Mouse (Mus musculus) bone marrow macrophage, adult 2 months (primary cell): ENCODE data around the gene Slc4a1. TPM values are rescaled to one million over a fixed set of nuclear protein-coding genes. Genes with fewer than 3 reads are reported as not detected.

Source experiments
- H3K27ac ChIP-seq: 2 replicates; pipeline ENCODE4 v1.5.1; 2012; ENCODE audit warnings: low read depth, low read length; ENCODE audit not compliant: insufficient read depth
- H3K4me1 ChIP-seq: 2 replicates; pipeline ENCODE4 v1.6.1; 2012; ENCODE audit warnings: low read length; ENCODE audit not compliant: control insufficient read depth, insufficient read depth
- H3K4me3 ChIP-seq: 2 replicates; pipeline ENCODE4 v1.5.1; 2012; ENCODE audit warnings: mild to moderate bottlenecking, low read length, moderate library complexity; ENCODE audit not compliant: insufficient read depth
- CTCF ChIP-seq: IDR thresholded peaks from 2 replicates; pipeline ENCODE4 v1.5.1; 2012; ENCODE audit warnings: low read depth, mild to moderate bottlenecking, low read length, moderate library complexity
- POLR2A ChIP-seq: IDR thresholded peaks from 2 replicates; pipeline ENCODE4 v1.6.1; 2012; ENCODE audit warnings: mild to moderate bottlenecking, low read depth, low read length, borderline replicate concordance
- polyA plus RNA-seq: library from polyadenylated mRNA; stranded (reverse); fragments of >200 nt; gene quantifications from 2 replicates; pipeline ENCODE4 v1.2.4, GENCODE M21; 2012; ENCODE audit not compliant: missing spikeins, insufficient read depth, insufficient read length

The Slc4a1 gene
- polyA plus RNA-seq, 1 experiment = not detected

GRCm38 (mm10) chr11:102375196-102376173 is 9.5 kb upstream of the Slc4a1 start:
- peaks cover 4% of the 10 kb centered on the region; the same call in 1 of the 2 replicates for H3K4me1 ChIP-seq
- no peak overlapping the region for H3K27ac ChIP-seq

DNA sequence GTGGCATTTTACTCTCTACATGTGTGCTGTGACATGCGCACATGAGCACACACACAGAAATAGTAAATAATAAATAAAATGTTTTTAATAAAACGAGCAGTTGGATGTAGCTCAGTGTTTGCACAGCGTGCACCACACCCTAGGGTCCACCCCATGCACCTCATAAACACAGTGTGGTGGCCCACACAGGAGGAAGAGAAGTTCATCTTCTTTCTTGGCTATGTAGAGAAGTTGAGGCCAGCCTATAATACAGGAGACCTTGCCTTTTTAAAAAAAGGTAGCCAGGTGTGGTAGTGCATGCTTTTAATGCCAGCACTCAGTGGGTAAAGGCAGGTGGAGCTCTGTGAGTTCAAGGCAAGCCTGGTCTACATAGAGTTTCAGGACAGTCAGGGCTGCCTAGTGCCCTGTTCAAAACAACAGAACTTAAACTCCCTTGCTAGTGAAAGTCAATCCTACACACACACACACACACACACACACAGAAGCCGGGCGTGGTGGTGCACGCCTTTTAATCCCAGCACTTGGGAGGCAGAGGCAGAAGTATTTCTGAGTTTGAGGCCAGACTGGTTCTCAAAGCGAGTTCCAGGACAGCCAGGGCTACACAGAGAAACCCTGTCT is 8.2 kb upstream of the Slc4a1 start:
- Histone ChIP-seq H3K27ac (no peak overlapping the region), H3K4me1 (peaks cover 4% of the 10 kb centered on the region; the same call in 1 of the 2 replicates), H3K4me3 (no peak overlapping the region)
- no peak for TF ChIP-seq POLR2A
- TF ChIP-seq CTCF = no peak

More at GRCm38 (mm10) chr11:102375196-102376173, 9.5 kb upstream of the Slc4a1 start:
- no peak for TF ChIP-seq CTCF
- no peak for TF ChIP-seq POLR2A
- H3K4me3 ChIP-seq = peak overlapping the region; percentile 11; the same call in 1 of the 2 replicates

DNA sequence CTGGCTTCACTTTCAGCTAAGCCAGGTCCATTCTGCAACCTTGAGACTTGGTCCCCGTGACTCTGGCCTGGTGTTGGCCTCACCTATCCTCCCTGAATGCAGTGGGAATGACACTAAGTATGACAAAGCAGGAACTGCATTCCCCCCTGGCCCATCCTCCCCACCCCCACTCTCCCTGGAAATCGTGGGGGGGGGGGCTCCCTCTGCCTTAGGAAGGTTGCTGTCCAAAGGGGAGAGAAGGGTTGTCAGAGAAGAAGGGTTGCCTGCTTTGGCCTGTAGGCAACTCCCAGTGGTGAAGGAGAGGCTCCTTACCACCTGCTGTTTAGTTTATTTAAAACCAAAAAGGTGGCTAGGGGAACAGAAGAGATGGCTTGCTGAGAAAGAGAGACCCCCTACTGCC is 7.6 kb upstream of the Slc4a1 start:
- Histone ChIP-seq H3K4me1 (peaks cover 4% of the 10 kb centered on the region; the same call in 1 of the 2 replicates), H3K4me3 (no peak overlapping the region), H3K27ac (no peak overlapping the region)
- TF ChIP-seq POLR2A (no peak), CTCF (no peak)

GRCm38 (mm10) chr11:102372936-102373335 is 6.9 kb upstream of the Slc4a1 start:
- Histone ChIP-seq H3K27ac (no peak overlapping the region), H3K4me3 (no peak overlapping the region), H3K4me1 (peaks cover 4% of the 10 kb centered on the region; the same call in 1 of the 2 replicates)
- TF ChIP-seq POLR2A = no peak
- no peak for TF ChIP-seq CTCF

DNA sequence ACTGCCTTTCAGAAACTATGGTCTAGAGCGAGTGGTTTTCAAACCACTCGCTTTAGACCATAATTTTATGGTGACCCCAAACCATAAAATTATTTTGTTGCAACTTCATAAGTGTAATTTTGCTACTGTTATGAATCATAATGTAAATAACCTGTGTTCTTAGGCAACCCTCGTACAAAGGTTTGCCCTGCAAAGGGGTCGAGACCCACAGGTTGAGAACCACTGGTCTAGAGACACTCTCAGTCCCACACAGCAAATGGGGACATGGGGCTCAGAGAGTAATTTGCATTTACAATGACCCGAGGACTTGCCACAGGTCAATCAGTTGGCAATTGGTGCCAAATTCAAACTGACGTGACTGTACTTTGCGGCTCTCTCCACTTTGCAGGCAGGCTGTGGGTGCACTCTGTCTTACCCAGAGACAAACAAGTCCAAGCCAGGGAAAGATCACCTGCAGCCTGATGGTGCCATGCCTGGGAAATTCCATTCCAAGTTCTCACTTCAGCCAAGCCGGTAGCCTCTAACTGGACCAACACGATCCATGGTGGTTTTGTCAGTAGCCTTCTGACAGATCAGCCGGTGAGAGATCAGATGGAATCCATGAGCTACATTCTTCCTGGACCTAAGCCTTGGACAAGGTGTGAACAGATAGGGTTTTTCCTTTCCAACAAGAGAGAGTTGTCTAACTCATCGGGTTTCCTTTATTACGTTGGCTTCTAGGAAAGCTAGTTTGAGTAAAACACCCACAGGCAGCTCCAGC is 6.1 kb upstream of the Slc4a1 start:
- Histone ChIP-seq H3K4me1 (peaks cover 4% of the 10 kb centered on the region; the same call in 1 of the 2 replicates), H3K27ac (no peak overlapping the region)

GRCm38 (mm10) chr11:102370285-102370684 is 4.3 kb upstream of the Slc4a1 start:
- Histone ChIP-seq H3K4me1 (no peaks in the 10 kb centered on the region), H3K4me3 (no peak overlapping the region), H3K27ac (no peak overlapping the region)

More for the DNA sequence above, 6.1 kb upstream of the Slc4a1 start:
- H3K4me3 ChIP-seq = no peak overlapping the region
- TF ChIP-seq CTCF (no peak), POLR2A (no peak)

DNA sequence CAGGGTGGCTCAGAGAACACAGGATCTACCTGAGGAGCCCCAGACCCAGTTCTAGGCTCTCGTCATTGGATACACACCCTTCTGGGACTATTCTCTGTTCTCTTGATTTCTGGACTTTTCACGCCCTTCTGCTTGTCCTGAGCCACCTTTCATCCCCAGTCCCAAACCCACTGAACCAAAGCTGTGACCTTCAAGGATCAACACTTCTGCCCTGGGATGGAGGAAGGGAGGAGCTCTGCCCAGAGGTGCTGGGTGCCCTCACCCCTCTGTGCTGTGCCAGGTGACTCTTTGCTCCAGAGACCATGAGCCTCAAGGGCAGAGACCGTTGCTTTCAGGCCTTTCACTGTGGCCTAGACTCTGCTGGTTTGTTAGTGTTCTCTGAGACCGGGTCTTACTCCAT is 3.3 kb upstream of the Slc4a1 start:
- H3K4me3 ChIP-seq = no peak overlapping the region
- H3K27ac ChIP-seq = no peak overlapping the region
- H3K4me1 ChIP-seq = no peaks in the 10 kb centered on the region
- TF ChIP-seq CTCF (no peak), POLR2A (no peak)

More at GRCm38 (mm10) chr11:102370285-102370684, 4.3 kb upstream of the Slc4a1 start:
- TF ChIP-seq CTCF (no peak), POLR2A (no peak)

GRCm38 (mm10) chr11:102368347-102368746 is 2.3 kb upstream of the Slc4a1 start:
- TF ChIP-seq CTCF (no peak), POLR2A (no peak)
- no peak overlapping the region for H3K27ac ChIP-seq
- H3K4me3 ChIP-seq = no peak overlapping the region
- H3K4me1 ChIP-seq = no peaks in the 10 kb centered on the region

DNA sequence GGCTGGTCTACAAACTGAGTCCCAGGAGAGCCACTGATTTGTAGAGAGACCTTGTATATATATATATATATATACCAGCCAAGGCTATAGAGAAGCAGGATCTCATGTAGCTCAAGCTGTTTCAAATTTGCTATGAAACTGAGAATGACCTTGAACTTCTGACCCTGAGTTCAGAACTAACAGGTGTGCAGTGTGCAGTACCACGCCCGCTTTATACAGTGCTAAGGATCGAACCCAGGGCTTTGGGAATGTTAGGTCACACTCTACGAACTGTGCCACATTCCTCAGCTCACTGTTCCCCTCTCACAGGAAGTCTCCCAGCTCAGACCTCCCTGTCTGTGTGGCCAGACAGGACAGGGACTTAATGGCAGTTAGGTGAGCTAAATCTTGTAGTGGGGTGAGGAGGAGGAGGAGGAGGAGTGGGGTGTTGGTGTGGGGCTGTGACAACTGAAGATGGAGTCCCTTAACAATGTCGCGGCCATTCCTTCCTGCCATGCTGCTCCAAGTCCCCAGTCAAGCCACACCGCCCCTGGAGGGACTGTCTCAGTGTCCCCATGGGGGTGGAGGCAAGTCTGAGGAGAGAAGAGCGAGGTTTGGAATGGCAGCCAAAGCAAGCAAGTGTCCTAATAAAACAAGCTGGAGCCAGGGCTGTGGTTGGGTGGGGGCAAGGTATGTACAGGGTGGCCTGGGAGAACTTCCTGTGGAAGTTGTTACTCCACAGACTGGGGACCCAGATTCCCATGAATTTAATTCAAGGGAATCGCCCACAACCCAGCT is 1.7 kb upstream of the Slc4a1 start:
- TF ChIP-seq CTCF = no peak
- no peak for TF ChIP-seq POLR2A

More for the DNA sequence above, 1.7 kb upstream of the Slc4a1 start:
- Histone ChIP-seq H3K4me1 (no peaks in the 10 kb centered on the region), H3K27ac (no peak overlapping the region), H3K4me3 (no peak overlapping the region)
